Mouse (Mus musculus) small intestine, adult 2 months (tissue): ENCODE measurements around the gene 1810013L24Rik. TPM values are rescaled to one million over a fixed set of nuclear protein-coding genes. Genes with fewer than 3 reads are reported as not detected.

Experiments used
- H3K27ac ChIP-seq: fragments of 200-500 bp; 2 replicates; pipeline ENCODE4 v1.5.1; 2012; ENCODE audit warnings: low read depth, low read length, control low read depth, inconsistent platforms; ENCODE audit not compliant: insufficient read depth
- H3K27me3 ChIP-seq: fragments of 200-500 bp; 2 replicates; pipeline ENCODE4 v1.6.1; 2012; ENCODE audit warnings: mild to moderate bottlenecking, moderate library complexity, low read length, inconsistent platforms; ENCODE audit not compliant: control insufficient read depth, insufficient read depth
- H3K36me3 ChIP-seq: fragments of 200-500 bp; 2 replicates; pipeline ENCODE4 v1.6.1; 2012; ENCODE audit warnings: mild to moderate bottlenecking, low read length, control low read depth, inconsistent platforms; ENCODE audit not compliant: control insufficient read depth, insufficient read depth
- H3K4me1 ChIP-seq: fragments of 200-500 bp; 2 replicates; pipeline ENCODE4 v1.6.1; 2012; ENCODE audit warnings: low read length, inconsistent platforms, mixed read lengths; ENCODE audit not compliant: control insufficient read depth, insufficient read depth, insufficient read length
- H3K4me3 ChIP-seq: fragments of 200-500 bp; 2 replicates; pipeline ENCODE4 v1.5.1; 2012; ENCODE audit warnings: low read depth, mild to moderate bottlenecking, control low read depth, inconsistent platforms, low read length, moderate library complexity
- CTCF ChIP-seq: fragments of 200-500 bp; IDR thresholded peaks from 2 replicates; pipeline ENCODE4 v1.5.1; 2012; ENCODE audit warnings: low read depth, mild to moderate bottlenecking, control low read depth, inconsistent platforms, low read length, moderate library complexity, mixed read lengths; ENCODE audit not compliant: insufficient replicate concordance, insufficient read length; ENCODE audit errors: extremely low read depth
- POLR2A ChIP-seq: fragments of 200-500 bp; IDR thresholded peaks from 2 replicates; pipeline ENCODE4 v1.6.1; 2012; ENCODE audit warnings: low read depth, mild to moderate bottlenecking, control low read depth, inconsistent platforms, low read length, moderate library complexity
- WGBS: fragments of 180-500 bp; shearing (Covaris S2); methylation state at CpG from one replicate; pipeline ENCODE4 v1.1.7; 2018; 5-methylcytosine and 5-hydroxymethylcytosine counted together
- polyA plus RNA-seq: library from polyadenylated mRNA; depleted of rRNA; stranded (reverse); fragments of >200 nt; gene quantifications from 2 replicates; pipeline ENCODE4 v1.2.3, GENCODE M21; 2012

1810013L24Rik gene
- polyA plus RNA-seq, 1 experiment: 12.7 TPM

- no peak within 1 kb of the TSS for H3K4me3 ChIP-seq
- TF ChIP-seq POLR2A (no peak), CTCF (no peak)
- no peaks in the 10 kb centered on the region for H3K27me3 ChIP-seq
- H3K27ac ChIP-seq: no peak within 1 kb of the TSS
- no peaks in the 10 kb centered on the region for H3K36me3 ChIP-seq
- WGBS: 93% methylated on average over 20 of the region's 20 CpGs
- no peaks in the 10 kb centered on the region for H3K4me1 ChIP-seq
Observed at GRCm38 (mm10) chr16:8791949-8792557, 37.8 kb upstream of the 1810013L24Rik start, which contains the start of gene Usp7. Gene Usp7 (minus strand): TSS chr16:8792308.

DNA sequence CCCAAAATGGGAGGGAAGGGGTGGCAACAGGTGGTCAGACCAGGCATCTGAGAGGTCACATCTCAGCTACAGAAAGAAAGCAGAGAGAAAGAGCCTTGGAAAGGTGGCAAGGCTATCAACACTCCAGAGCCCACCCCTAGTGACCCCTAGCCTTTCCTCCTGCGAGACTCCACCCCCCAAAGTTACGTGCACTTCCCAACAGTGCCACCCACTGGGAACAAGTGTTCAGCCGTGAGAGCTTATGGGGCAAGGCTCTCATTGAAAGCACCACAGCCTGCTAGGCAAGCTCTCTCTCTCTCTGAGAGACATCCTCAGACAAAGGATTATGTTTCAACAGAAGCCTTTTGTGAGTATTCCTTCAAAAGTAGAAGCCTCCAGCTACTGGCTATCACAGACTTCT, 34.9 kb upstream of the 1810013L24Rik start:
- Histone ChIP-seq H3K4me3 (no peak overlapping the region), H3K27me3 (no peaks in the 10 kb centered on the region), H3K4me1 (no peaks in the 10 kb centered on the region), H3K27ac (no peak overlapping the region), H3K36me3 (no peaks in the 10 kb centered on the region)
- 6% methylated on average over 3 of the region's 3 CpGs for WGBS
- TF ChIP-seq CTCF: no peak
- no peak for TF ChIP-seq POLR2A

DNA sequence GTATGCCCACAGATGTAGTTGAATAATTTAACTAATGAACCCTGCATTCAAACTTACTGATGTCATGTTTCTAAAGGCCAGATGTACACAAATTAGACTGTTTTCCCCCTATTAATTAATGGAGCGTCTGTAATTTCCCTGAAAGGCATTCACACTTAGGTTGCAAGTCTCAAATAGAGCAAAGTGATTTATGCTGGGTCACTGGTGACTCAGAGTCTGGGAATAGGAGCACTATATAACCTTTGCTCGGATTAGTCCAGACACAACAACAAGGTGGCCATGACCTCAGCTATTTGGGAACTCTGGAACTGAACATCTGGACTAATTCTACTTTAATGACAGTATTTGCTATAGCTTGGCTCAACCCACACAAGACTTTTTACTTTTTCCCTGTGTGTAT, 34.0 kb upstream of the 1810013L24Rik start:
- Histone ChIP-seq H3K27ac (no peak overlapping the region), H3K4me3 (no peak overlapping the region), H3K36me3 (no peaks in the 10 kb centered on the region), H3K4me1 (no peaks in the 10 kb centered on the region), H3K27me3 (no peaks in the 10 kb centered on the region)
- TF ChIP-seq POLR2A (no peak), CTCF (no peak)
- 53% methylated on average over 2 of the region's 2 CpGs for WGBS

GRCm38 (mm10) chr16:8806703-8807102, 23.2 kb upstream of the 1810013L24Rik start:
- 23% methylated on average over 4 of the region's 4 CpGs for WGBS
- Histone ChIP-seq H3K4me3 (no peak overlapping the region), H3K27me3 (no peaks in the 10 kb centered on the region), H3K36me3 (no peaks in the 10 kb centered on the region), H3K4me1 (no peaks in the 10 kb centered on the region), H3K27ac (no peak overlapping the region)
- TF ChIP-seq CTCF (peak; percentile 52; the same call in 1 of the 2 replicates), POLR2A (no peak)

GRCm38 (mm10) chr16:8810399-8811127, 19.3 kb upstream of the 1810013L24Rik start:
- Histone ChIP-seq H3K4me3 (no peak overlapping the region), H3K4me1 (no peaks in the 10 kb centered on the region), H3K36me3 (no peaks in the 10 kb centered on the region), H3K27ac (no peak overlapping the region), H3K27me3 (no peaks in the 10 kb centered on the region)
- WGBS: 87% methylated on average over 14 of the region's 14 CpGs
- TF ChIP-seq POLR2A: no peak
- no peak for TF ChIP-seq CTCF

DNA sequence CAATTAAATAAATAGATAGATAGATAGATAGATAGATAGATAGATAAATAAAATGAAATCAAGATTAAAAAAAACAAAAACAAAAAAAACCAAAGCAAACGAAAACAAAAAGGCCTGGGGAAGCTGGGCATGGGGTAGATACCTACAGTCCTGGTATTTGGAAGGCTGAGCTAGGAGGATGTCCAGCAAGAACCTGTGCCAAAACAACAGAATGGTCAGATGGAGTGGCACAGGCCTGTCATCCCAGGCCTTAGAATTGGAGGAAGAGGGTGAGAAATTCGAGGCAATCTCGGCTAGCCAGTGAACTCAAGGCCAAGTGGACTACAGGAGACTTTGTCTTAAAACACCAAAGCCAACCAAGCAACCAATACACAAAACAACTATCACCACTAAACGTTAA, 12.0 kb upstream of the 1810013L24Rik start:
- Histone ChIP-seq H3K4me3 (no peak overlapping the region), H3K36me3 (no peaks in the 10 kb centered on the region), H3K27me3 (no peaks in the 10 kb centered on the region), H3K27ac (no peak overlapping the region), H3K4me1 (no peaks in the 10 kb centered on the region)
- WGBS: 68% methylated on average over 4 of the region's 4 CpGs
- TF ChIP-seq POLR2A: no peak

DNA sequence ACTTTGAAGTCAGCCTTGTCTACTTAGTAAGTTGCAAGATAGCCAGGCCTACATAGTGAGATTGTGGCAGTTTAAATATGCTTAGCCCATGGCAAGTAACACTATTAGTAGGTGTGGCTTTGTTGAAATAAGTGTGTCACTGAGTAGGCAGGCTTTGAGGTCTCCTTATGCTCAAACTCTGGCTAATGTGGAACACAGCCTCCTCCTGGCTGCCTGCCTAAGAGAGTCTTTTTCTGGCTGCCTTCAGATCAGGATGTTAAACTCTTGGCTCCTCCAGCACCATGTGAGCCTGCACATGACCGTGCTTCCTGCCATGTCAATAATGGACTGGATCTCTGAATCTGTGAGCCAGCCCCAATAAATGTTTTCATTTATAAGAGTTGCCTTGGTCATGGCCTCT, 8.5 kb upstream of the 1810013L24Rik start:
- Histone ChIP-seq H3K27ac (no peak overlapping the region), H3K4me1 (no peaks in the 10 kb centered on the region), H3K36me3 (no peaks in the 10 kb centered on the region), H3K4me3 (no peak overlapping the region), H3K27me3 (no peaks in the 10 kb centered on the region)
- TF ChIP-seq CTCF: no peak
- 54% methylated on average over 1 of the region's 1 CpGs for WGBS
